Mouse (Mus musculus) gastrocnemius, adult 18-20 months (tissue): ENCODE data around the gene Ttyh2. TPM values are rescaled to one million over a fixed set of nuclear protein-coding genes. Genes with fewer than 3 reads are reported as not detected.

Experiments
- DNase-seq: peaks from one replicate; pipeline ENCODE4 v3.0.0; 2021; ENCODE audit warnings: low spot score
- total RNA-seq, 2 experiments: library from RNA; stranded (reverse); gene quantifications; 2 replicates each; pipeline ENCODE4 v1.2.3; 2021

Ttyh2 gene
- total RNA-seq, 2 experiments from 2014 or later: 15.6 to 16.7 TPM

DNA sequence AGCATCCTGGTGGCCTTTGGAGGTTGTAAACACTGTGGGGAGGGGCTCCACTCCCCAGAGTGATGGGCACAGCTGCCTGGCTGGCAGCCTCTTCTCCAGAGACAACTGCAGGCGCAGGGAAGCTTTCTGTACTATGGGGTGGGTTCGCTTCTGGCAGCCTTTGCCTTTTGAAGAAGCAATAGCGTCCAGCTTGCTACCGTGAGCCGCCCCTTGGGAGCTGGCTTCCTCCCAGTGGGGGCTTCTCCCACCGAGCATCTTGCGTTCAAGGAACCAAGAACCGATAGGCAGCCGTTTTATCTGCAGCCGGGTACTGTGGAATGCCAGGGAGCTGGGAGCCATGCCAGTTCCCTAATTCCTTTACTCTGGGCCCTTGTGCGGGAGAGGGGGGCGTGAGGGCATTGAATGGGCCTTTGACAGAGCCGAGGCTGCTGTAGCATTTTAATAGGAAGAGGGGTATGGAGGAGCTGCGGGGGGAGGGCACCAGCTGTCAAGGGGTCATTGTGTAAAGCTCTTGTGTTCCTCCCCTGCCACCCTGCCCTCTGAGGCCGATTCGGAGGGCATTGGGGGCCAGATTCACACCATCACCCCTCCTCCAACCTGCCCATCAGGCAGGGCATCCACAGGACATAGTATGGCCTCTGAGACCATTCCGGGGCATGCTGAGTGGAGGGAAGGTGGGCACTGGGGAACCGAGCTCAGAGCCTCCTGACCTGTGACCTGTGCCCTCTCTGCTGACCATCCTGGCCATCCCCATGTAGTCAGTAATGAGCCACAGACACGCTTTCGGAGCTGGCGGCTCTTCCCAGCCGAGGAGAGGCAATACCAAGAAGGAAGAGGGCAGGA, 29.1 kb downstream of the Ttyh2 start:
- DNase-seq: peak; percentile 55

DNA sequence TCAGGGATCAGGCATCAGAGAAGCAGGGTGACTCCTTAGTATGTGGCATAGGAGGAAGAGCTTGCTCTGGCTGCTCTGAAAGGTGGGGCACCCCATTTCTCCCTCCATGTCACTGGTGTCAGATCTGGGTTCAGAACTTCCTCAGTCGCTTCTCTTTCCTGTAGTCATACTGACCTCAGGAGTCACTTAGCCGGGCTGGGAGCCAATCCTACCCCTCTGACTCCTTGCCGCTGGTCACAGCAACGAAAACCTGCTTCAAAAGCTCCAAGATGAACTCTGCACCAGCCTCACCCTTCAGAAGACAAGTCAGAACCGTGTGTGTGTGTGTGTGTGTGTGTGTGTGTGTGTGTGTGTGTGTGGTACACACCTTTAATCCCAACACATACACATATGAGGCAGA, 31.1 kb downstream of the Ttyh2 start:
- no peak for DNase-seq

DNA sequence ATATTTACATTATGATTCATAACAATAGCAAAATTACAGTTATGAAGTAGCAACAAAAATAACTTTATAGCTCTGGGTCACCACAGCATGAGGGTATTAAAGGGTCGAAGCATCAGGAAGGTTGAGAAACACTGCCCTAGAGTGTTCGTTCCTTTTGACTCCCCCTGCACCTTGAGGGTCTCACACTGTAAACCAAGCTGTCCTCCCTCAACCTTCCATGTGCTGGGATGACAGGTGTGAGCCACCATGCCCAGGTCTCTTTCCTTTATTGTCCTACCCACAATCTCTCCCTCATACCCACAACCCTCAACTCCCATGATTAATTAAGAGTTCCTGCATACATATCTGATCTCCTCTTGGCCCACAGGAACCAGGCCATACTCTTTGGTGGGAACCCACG, 36.2 kb downstream of the Ttyh2 start:
- no peak for DNase-seq

DNA sequence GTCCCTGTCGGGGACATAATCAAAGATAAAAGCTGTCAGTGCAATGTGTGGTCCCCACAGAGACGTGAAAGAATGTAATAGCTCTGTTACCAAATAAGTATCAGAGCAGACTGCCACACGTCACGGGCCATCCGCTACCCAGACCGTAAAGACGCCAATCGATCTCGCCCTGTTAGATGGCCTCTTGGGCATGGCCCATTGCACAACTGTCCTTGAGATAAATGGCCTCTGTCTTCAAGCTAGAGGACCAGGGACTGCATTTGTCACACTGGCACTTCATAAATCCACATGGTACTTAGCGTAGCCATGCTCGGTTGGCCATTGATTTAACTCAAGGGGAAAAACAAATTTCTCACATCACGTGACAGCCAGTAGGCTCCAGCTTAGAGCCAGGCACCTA, 36.6 kb downstream of the Ttyh2 start:
- DNase-seq: no peak

DNA sequence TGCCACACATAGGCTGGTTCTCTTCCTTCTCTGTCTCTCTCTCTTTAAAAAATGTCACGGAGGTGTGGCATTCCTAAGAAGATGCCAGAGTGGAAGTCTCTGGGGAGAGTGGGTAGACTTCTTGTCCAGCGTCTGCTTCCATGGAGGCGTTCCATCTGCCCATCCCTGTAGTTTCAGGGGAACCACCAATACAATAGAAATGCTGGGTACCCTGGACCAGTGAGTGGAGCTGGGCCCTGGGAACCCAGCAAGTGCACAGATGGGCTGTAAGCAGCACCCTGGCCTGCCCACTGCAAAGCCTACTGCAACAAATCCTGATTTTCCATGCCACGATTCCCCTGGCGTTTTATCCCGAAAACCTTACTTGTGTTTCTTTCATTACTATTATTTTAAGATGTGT, 39.3 kb downstream of the Ttyh2 start:
- no peak for DNase-seq

DNA sequence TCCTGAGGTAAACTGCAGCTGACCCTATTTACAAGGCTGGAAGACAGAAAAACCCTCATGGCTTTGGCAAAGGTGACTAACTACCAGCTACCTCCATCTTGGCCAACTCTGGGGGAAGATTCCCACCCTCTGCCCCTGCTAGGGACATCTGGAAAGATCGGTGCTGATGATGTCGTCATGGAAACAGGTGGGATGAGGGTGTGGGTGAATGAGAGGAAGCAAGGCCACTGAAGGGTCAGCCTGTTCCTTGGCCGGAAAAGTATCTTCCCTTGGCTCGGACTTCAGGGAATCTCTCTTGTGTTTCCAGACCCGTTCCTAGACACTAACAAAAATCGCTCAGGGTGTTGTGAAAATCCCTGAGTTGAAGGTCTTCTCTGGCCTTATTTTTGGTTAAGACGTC, 40.3 kb downstream of the Ttyh2 start:
- DNase-seq: peak; percentile 61

DNA sequence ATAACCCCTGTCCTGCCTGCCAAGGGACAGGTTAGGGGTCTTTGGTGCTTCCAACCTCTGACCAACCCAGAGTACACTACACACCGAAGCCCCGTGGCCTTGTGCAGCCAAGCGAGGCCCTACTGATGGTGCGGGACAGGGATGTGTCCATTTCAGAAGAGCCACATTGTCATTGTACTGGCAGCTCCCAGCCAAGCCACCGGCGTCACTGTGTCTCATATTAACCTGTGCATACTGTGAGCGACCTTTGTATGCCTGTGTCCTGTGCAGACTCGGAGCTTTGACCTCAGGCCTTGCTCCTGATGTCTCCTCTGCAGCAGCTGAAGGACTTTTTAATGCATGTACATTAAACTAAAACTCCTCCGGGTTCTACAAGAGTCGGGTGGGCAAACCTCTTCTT, 45.3 kb downstream of the Ttyh2 start:
- no peak for DNase-seq

DNA sequence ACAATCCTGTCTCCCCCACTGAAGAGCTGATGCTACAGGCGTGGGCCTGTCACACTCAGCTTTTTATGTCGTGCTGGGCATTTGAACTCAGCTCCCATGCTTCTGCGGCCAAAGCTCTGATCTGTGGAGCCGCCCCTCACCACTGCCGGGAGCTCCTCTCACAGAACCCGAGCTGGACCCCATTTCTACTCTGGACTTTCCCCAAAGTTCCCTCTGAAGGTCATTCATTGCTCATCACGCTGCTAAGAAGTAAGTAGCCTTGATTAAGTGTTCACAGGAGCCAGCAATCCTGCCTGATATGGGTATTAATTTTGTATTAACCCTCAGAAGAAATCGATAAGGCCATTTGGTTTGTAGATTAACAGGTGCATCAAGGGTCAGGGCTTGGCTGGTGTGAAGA, 47.2 kb downstream of the Ttyh2 start:
- DNase-seq: no peak

DNA sequence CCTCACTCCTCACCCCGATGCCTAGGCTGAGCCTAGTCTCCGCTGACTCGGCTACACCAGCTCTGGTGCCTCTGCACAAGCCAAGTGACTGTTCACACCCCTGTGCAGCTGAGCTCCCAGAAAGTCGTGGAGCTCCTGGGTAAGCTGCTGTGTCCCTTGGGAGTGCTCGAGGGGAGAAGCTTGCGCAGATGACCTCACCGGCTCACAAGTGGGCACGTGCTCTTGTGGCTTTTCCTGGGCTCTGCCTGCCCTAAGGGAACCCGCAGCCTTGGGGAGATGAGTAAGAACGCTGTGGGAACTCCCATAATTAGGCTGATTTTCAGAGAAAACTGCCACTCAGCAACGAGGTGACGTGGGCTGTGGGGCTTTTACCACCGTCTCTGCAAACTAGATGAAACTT, 47.8 kb downstream of the Ttyh2 start:
- no peak for DNase-seq

DNA sequence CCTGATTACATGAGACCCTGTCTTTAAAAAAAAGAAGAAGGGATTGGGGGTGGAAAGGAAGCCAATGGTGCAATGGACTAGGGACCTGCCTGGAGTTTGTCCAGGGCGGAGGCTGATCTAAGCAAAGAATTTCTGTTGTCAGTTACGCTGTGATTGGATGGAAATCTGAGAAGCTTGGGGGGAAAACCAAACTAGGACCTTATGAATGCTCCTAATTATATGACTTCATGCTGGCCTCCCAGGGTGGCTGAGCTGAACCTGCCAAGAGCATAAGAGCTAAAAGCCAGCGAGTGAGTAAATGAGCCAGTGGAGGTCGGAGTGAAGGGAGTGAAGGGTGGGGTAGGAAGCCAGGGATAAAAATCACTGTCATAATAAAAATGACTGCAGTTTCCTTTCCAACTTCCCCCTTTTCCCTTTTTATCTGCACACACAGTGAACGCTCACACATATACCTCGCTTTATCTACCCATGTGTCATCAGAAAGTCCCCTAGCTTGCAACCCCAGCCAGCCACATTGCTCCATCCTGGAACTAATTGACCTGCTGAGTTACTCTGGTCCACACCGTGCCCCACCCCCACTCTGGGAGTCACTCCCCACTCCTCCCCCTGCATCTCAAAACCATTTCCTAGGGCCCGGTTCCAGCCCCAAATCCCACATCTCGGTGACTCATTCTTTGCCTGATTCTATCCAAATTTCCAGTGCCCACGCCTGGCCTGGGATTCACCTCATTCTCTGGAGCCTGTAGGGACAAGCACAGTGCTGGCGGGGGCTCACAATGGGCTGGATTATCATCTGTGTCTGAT, 49.8 kb downstream of the Ttyh2 start:
- DNase-seq: peak; percentile 68

DNA sequence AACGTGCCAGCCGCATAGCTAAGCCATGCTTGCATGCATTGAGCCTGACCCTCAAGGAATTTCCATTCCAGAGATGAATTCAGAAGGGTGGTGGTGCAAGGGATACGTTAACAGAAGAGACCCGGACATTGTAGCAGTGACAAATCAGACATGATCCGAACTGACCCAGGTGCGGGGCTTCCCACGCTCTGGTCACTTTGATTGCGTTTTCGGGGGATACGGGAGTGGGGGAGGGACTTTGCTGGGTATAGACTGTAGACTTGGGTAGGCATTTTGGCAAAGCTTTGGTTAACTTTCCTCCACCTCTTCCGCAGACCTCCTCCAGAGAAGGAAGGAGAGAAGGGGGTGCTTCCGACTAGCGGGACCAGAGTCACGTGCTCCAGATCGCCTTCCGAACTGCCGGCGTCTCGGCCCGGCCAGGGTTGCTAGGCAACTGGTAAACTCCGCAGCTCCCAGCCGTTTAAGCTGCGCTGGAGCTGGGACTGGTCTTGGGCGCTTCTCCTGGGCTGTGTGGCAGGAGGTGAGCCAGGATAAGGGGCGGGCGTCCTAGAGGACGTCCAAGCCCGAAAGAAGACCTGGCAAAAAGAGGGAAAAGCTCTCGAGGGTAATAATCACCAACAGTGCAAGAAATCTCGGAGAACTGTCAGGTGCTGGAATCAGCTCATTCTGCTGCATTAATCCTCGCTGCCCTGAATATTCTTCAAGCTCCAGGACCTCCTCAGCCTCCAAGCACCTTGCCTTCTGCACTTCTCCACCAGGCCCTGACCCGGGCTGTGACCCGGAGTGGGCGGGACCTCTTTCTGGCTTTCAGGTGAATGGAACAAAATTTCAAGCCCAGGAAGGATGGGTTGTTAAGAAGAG, 52.0 kb downstream of the Ttyh2 start, which contains the start of gene Dnaic2:
Dnaic2 (plus strand) TSS at position 444 of the 861 bp plus-strand sequence.
- peak; percentile 71 for DNase-seq

DNA sequence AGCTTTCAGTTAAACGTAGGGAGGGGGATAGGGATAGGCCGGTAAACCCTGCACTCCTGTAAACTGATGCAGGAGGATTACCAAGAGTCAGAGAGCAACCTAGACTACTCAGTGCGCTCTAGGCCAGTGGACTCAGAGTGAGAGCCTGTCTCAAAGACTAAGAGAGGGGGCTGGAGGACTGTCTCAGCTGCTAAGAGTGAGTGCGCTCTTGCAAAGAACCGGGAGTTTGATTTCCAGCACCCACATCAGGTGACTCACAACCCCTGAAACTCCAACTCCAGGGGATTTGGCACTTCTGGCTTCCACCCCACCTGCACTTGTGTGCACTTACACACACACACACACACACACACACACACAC, 52.6 kb downstream of the Ttyh2 start:
- DNase-seq: no peak

DNA sequence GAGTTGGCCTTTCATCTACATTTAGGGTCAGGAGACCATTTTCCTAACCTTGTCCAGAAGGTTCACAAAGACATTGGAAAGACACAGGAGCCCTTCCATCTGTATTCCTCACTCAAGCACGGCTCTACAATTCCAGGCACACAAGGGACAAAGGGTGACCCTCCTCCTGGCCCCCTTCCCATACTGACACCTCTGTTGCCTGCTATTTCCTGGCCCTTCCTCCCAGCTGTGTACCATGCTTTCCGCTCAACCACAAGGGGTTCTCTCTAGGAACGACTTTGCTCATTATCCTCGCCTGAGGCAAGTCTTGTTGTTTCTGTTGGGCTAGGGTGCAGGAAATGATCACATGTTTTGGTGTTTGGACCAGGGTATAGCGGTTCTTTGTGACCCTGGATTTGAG, 53.1 kb downstream of the Ttyh2 start:
- no peak for DNase-seq

DNA sequence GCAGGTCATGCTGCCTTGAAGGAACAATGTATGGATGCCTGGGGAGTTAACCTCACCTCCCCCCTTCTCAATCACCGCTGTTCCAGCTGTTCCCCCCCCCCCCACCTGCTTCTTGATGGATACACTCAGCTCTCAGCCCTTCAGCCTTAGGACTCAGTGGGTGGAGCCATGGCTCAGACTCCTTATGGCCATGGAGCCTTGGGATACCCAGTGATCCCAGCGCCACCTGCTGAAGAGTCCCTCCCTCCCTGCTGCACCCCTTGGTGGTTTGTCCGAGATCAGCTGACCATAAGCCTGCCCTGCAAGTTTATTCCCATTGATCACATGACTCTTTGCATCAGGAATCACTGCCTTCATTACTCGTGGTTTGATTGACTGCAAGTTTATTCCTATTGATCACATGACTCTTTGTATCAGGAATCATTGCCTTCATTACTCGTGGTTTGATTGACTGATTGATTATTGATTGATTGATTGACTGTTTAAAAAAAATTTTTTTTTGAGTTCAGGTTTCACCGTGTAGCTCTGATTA, 54.7 kb downstream of the Ttyh2 start:
- DNase-seq: no peak

DNA sequence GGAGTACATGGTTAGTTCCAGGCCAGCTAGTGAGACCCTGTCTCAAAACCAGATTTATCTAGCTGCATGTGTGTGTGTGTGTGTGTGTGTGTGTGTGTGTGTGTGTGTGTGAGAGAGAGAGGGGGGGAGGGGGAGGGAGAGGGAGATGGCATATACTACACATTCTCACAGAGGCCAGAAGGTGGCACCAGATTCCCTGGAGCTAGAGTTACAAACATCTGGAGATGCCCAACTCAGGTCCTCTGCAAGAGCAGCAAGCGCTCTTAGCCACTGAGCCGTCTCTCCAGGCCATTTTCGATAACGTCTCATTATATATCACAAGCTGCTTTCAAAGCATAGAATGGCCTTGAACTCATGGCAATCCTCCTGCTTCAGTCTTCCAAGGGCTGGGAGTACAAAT, 56.5 kb downstream of the Ttyh2 start:
- no peak for DNase-seq

DNA sequence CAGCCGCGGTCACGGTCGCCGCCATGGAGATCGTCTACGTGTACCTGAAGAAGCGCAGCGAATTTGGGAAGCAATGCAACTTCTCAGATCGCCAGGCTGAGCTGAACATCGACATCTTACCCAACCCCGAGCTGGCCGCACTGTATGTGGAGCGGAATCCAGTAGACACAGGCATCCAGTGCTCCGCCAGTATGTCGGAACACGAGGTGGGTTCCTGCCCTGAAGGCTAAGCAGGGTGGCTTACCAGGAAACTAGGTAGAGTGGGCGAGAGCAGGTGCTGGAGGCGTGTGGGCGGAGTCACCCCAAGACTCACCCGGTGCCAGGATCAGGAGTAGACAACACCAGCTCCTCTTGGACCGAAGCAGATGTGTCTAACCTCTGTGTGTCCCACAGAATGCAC, 57.7 kb downstream of the Ttyh2 start:
- DNase-seq: no peak

DNA sequence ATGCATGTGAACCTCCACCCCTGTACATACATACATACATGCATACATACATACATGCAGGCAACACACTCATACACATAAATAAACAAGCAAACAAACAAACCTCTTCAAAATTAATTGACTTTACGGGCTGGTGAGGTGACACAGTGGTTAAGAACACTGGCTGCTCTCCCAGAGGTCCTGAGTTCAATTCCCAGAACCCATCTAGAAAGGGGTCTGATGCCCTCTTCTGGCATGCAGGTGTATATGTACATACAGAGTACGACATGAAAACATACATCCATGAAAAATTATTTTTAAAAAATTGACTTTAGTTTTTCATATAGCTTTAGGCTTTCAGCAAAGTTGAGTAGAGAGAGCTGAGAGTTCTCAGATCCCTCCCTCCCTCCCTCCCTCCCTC, 60.9 kb downstream of the Ttyh2 start:
- DNase-seq: no peak

DNA sequence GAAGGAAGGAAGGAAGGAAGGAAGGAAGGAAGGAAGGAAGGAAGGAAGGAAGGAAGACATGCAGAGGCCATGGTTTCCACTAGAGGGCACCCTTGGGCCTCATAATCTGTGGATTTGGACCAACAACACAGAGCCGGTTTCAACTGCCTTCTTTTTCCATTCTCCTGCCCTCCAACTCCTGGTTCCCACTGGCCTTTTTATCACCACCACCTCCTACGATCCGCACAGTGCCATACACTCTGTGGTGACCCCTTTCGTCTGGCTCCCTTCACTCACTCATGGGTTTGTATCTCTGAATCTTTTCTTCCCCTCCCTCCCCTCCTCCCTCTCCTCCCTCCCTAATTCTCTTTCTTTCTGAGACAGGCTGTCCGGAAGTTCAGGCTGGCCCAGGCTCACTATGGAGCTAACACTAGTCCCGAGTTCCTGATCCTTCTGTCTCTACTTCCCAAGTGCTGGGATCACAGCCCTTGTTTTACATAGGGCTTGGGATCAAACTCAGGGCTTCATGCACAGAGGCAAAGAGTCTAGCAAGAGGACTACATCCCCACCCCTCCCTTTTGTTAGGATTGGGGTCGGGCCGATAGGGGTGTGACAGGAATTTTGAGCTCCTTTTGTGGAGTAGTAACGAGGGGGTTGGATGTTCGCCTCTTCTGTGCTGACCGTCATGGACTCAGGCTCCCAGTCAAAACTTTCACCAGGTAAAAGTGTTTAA, 61.8 kb downstream of the Ttyh2 start:
- peak; percentile 60 for DNase-seq

DNA sequence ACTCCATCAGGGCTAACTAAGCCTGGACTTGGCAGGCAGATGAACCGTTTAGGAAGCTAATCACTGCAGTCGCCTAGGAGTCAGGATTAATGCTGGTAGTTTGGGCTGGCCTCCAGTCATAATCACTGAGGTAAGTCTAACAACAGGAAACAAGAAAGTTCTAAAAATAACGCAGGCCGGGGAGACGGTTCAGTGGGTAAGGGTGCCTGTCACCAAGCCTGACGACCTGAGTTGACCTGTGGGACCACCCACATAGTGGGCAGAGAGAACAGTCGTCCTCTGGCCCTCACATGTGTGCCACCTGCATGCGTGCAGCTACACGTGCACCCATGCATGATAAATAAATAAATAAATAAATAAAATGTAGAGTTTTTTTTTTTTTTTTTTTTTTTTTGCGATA, 65.4 kb downstream of the Ttyh2 start:
- no peak for DNase-seq

DNA sequence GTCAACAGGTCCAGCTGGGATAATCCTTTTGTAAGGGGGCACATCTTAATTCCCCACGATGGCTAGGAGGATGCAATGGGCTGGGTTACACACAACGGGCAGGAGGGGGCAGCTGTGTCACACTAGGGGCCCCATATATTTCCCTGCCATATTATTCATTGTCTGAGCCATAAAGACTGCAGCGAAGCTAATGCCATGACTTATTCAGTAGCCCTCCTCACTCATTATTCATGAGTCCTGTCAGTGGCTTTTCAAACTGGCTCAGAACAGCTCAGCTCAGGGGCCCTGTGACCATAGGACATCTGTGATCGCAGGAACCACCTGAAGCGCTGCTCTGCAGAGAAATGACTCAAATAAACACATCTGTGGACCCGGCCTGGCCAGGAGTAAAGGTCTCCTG, 66.2 kb downstream of the Ttyh2 start:
- no peak for DNase-seq

DNA sequence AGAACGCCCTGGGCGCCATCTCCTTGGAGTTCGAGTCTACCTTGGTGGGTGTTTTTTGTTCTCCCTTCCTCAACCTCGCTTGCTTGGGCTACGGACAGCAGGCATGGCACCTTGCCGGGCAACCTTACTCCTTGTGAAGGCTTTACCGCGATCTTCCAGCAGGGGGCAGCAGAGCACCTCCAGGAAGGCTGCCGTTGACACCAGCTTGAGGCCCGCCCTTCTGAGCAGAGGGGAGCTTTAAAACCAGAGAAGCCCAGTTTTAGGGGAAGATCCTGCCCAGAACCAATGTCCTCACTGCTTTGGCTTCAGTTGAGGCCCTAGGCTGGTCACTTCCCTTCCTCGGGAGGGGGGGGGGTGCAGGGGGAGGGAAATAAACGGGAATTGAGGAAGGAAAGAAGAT, 69.9 kb downstream of the Ttyh2 start:
- DNase-seq: peak; percentile 91
